Mouse (Mus musculus) neural tube, embryonic 10.5 days (tissue): ENCODE measurements at regions not wholly inside any gene's neighbourhood (a gene's known extent, or its start where the extent isn't known, plus 50 kb on each side); places are given as distances from the start of the nearest gene placed in this dataset.

ENCODE experiments used
- DNase-seq: peaks from one replicate; pipeline ENCODE4 v3.0.0-alpha.2; 2017; ENCODE audit warnings: low spot score; ENCODE audit errors: extremely low spot score

- DNase-seq, result no peak
These were observed 77.9 kb upstream of the Asb5 start for GRCm38 (mm10) chr8:54451323-54452021.

- no peak for DNase-seq
These were observed 64.4 kb upstream of the Asb5 start for GRCm38 (mm10) chr8:54464977-54465376.

DNA sequence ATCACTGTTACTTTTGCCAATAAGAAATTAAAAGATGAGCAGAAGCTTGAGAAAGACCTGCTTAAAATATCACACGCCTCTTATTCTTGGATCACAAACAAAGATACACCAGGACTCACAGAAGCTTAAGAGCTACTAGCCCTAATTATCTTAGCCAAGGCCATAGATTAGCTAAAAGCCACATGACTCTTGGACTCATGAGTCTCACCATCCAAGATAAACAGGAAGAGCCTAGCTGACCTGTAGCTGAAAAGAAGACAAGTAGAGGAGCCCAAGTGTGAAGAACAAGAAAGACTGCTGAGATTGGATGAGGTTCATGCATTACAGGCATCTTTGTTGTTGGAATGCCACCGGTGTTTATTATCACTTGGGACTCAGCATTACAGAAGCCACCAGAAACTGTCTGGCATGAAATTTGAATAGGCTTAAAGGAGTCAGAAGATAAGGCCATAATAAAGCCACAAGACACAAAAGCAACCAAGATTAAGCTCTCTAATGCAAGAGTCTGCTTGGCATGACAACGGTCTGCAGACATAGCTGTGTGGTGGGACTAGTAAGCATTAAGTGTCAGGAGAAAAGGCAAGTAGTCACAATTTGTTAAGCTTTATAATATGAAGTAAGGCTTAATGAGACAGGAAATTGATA lies 63.8 kb upstream of the Asb5 start:
- no peak for DNase-seq
